Mouse (Mus musculus): ENCODE measurements around the gene Plac1. TPM values are rescaled to one million over a fixed set of nuclear protein-coding genes. Genes with fewer than 3 reads are reported as not detected.

Plac1 gene
- not detected for total RNA-seq (2023)

GRCm38 (mm10) chrX:53240011-53240410, at the start of gene Plac1:
Plac1 (minus strand) TSS chrX:53240111.

GRCm38 (mm10) chrX:53273124-53273523, 33.2 kb upstream of the Plac1 start, which contains the start of gene Fam122c:
Fam122c (plus strand) TSS chrX:53273424.

GRCm38 (mm10) chrX:53269289-53270062, 29.6 kb upstream of the Plac1 start, which contains the start of gene Fam122b:
Fam122b (minus strand) TSS chrX:53269805.

Other genes starting within 250 kb of the Plac1 start
- 1 to 10 TPM; 6.6 to 7.6 TPM for gene Fam122b, start 29.7 kb upstream of the Plac1 start, total RNA-seq (2023)
- gene Fam122c, start 33.3 kb upstream of the Plac1 start, total RNA-seq (2023), result not detected
- 10 to 100 TPM; 21.1 to 22.6 TPM for gene Mospd1, start 130.4 kb upstream of the Plac1 start, total RNA-seq (2023)
- not detected for gene Etd, start 194.8 kb upstream of the Plac1 start, total RNA-seq (2023)

Data from neutrophil, adult 83 days (primary cell).